Mouse (Mus musculus) embryo, embryonic 11.5 days (tissue): ENCODE results near the gene Fgfr2.

Experiments
- DNase-seq: peaks from one replicate; pipeline ENCODE4 v3.0.0-alpha.2; 2012; ENCODE audit warnings: low read depth, low spot score

The Fgfr2 gene

GRCm38 (mm10) chr7:130991174-130991789 lies 2131.9 kb downstream of the Fgfr2 start:
- DNase-seq: no peak

DNA sequence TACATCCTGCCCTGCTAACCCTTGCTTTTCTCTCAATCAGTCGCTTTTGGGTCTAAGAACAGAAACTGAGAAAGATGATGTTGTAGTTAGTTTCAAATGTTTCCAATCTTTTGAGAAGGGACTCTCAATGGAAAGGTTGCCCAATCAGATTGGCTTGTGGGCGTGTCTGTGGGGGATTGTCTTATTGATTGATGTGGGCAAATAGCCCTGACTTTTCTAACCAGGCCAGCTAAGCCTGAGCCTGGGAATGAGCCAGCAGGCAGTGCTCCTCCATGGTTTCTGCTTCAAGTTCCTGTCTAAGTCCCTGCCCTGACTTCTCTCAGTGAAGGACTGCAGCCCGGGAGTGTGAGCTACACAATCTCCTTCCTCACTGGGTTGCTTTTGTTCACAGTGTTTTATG lies 2133.8 kb downstream of the Fgfr2 start:
- DNase-seq: no peak

GRCm38 (mm10) chr7:130988146-130988545 lies 2135.0 kb downstream of the Fgfr2 start:
- no peak for DNase-seq

DNA sequence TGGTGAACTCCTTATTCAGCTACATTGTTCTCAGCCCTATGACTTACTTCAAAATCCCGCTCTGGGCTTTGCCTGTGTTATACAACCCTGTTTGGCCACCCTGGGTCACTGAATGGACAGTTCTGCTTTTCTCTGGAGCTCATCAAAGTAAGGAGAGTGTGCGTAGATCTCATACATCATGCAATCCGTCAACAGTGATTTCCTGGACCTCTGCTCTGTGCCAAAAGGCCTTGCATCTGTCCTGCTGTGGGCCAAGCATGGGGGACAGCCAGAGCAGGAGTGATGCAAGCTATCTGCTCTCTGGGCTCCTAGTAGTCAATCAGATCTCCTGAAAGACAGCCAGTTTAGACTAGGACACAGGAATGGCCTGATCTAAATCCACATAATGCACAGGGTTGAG lies 2137.4 kb downstream of the Fgfr2 start:
- DNase-seq: no peak

- no peak for DNase-seq
Measured at GRCm38 (mm10) chr7:130985193-130985592, 2138.0 kb downstream of the Fgfr2 start.

- no peak for DNase-seq
Measured at GRCm38 (mm10) chr7:130984294-130984693, 2138.9 kb downstream of the Fgfr2 start.

- DNase-seq: no peak
Measured at GRCm38 (mm10) chr7:130982881-130983280, 2140.3 kb downstream of the Fgfr2 start.

GRCm38 (mm10) chr7:130982371-130982770 lies 2140.8 kb downstream of the Fgfr2 start:
- DNase-seq: no peak

GRCm38 (mm10) chr7:130980130-130980529 lies 2143.0 kb downstream of the Fgfr2 start:
- no peak for DNase-seq

DNA sequence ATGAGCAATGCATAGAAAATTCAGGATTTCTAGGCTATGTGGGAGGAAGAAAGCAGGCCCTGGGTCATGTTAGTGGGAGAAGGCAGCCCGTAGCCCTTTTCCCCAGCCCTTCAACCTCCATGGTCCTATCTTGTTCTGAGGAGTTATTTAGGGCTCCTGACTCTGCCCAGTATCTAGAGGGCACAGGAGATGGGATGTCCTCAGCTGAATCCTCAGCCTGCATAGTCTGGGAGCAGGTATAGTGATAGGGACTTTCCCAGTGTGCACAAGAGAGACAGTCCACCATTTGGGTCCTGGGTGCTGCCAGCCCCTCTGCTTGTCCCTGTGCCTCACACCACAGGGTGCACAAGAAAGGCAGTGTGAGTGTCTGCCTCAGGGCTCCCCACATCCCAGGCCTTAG lies 2144.6 kb downstream of the Fgfr2 start:
- DNase-seq: no peak

DNA sequence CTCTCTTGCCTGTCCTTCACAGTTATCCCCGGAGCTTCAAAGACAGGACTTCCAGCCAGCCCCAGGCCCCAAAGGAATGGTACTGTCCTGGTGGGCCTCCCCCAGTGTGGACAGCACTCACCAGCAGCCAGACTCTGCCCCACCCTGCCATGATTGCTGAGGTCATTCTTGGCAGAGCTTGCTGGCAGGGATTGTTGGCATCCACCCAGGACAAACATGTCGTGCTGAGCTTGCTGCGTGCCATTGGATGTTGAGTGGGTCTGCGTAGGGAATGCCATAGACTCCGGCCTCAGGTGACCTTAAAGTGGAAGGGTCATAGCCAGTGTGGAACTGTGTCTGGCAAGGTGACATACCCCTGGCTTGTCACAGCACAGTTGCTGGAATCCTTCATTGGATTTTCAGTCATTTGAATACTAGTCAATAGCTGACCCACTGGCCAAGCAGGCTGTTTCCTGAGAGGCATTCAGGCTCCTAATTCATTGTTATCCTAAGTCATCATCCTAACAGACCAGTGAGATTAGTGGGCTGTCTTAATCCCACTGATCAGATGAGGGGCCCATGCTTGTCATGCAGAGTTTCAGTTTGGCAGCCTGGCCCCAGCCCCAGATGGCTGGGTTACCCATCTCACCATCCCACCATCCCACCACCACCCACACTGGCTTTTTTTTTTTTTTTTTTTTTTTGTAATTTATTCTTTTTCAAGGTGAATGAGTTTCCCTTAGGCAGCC lies 2145.2 kb downstream of the Fgfr2 start:
- no peak for DNase-seq

GRCm38 (mm10) chr7:130976305-130976935 lies 2146.7 kb downstream of the Fgfr2 start:
- DNase-seq: no peak

- no peak for DNase-seq
Measured at GRCm38 (mm10) chr7:130972767-130973166, 2150.4 kb downstream of the Fgfr2 start.

DNA sequence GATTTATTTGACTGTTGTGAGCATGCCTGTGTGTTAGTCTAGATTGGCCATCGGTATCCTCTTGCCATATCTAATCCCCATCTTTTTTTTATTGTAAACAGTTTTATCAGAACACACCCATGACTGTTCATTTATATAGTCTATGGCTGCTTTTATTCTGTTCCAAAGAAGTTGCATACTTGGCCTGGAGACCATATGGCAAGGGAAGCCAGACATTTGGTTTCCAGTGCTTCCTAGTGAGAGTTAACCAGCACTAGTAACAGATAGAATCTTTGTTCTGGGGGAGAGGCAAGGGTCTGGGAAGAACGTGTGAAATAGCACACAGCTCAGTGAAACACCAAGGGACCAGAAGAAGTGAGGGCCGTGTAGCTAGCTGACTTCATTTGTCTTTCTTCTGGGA lies 2153.6 kb downstream of the Fgfr2 start:
- DNase-seq: no peak

GRCm38 (mm10) chr7:130969076-130969475 lies 2154.1 kb downstream of the Fgfr2 start:
- no peak for DNase-seq

DNA sequence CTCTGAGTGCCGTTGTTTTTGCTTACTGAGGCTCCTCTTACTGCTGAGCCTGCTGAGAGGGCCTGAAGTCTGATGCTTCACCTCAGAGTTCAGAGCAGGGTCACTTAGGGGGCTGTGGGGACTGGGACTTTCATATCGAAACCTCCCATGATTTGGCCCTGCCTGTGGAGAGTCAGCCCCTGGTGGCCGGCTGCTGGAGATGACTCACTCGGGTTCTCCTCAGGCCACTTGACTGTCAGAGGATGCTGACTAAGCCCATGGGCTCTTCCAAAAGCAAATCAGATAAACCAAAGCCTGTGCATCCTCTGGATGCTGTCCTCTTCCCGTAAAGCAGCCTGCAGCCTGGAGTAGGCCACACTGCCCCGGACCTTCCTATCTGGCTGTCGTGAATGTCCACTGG lies 2154.6 kb downstream of the Fgfr2 start:
- no peak for DNase-seq

DNA sequence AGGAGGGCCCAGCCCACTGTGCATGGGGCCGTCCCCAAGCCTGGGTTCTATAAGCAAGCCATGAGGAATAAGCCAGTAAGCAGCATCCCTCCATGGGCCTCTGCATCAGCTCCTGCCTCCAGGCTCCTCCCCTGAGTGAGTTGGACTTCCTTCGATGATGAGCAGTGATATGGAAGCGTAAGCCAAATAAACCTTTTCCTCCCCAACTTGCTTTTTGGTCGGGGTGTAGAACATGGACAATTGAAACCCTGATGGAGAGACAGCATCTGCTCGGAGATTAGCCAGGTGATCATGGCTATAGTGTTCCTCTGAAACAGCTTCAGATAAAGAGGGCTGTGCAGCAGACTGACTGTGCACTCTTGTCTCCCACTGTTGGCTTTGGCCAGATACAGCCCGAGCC lies 2155.2 kb downstream of the Fgfr2 start:
- DNase-seq: no peak

- no peak for DNase-seq
Measured at GRCm38 (mm10) chr7:130966876-130967275, 2156.3 kb downstream of the Fgfr2 start.

GRCm38 (mm10) chr7:130966451-130966850 lies 2156.7 kb downstream of the Fgfr2 start:
- DNase-seq: no peak

GRCm38 (mm10) chr7:130965909-130966365 lies 2157.2 kb downstream of the Fgfr2 start:
- DNase-seq: no peak

- no peak for DNase-seq
Measured at GRCm38 (mm10) chr7:130965396-130965795, 2157.8 kb downstream of the Fgfr2 start.

DNA sequence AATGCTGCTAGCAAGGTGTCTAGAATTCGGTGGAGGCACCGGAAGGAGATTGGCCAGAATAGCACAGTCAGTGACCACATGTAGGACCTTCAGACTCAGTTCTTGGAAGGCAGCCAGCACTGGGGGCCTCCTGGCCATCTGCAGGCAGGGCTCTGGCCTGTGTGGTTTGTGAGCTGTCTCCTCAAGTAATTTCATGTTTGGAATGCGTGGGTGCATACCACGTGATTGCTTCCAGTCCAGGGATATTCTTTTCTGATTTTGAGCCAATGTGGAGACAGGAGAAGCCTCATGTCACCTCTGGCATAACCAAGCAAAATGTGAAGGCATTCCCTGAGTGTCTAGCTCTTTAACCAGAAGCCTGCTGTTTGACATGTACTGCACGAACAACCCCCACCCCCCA lies 2158.5 kb downstream of the Fgfr2 start:
- no peak for DNase-seq

DNA sequence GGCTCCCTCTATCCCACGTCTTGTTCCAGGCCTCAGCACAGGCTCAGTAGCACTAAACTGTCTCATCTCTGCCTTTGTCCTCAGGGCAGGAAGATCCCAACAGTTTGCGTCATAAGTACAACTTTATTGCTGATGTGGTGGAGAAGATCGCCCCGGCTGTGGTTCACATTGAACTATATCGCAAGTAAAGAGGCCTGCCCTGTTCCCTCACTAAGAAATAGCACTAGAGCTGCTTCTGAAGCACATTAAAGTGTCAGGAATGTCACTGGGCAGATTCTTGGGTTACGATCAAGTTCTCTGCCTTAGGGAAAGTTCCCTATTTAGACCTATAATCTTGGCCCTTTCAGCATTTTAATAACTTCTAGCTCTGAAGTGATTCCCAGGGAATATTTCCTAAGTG lies 2161.7 kb downstream of the Fgfr2 start:
- DNase-seq: no peak
